ENCODE assay signal across 17 mouse cellular contexts in the genomic region with DNA sequence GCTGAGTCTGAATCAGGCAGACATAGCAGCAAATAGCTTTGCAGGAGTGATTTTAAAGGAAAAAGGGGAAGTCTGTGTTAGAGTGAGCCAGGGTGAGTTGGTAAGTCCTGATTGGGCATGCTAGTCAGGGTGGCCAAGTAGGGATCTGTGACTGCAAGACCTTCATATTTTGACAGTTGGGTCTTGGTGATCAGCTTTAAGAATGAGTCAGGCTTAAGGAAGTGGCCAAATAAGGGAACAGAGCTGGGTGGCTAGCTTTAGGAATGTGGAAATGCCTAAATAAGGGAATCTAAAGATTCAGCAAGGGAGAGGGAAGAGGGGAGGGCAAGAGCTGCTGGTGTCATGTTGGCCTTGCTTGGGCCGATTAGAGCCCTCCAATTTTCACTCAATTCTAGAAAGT. TPM values are rescaled to one million over a fixed set of nuclear protein-coding genes. Genes with fewer than 3 reads are reported as not detected.
DNase-seq lines count a peak whose midpoint lies in the region; ATAC-seq and TF ChIP-seq lines count a peak whose summit lies in the region.
"Had no signal": no experiment of that assay in that cellular context is flagged by ENCODE, and none has a peak within 500 bp of the region (broad histone marks: within the 10 kb centered on the region; RNA-seq: fewer than 3 reads in every experiment).

No protein-coding gene starts in this region.

- H3ac ChIP-seq in C2C12 (ENCODE audit: control insufficient read depth, insufficient read length, low read depth): no peak overlapping the region

- H3K9me3 ChIP-seq in kidney, postnatal 0 days (replicated peaks; ENCODE audit: low read length): no peaks in the 10 kb centered on the region
- no peaks in the 10 kb centered on the region for H3K9me3 ChIP-seq in kidney, embryonic 15.5 days (replicated peaks)
- no peaks in the 10 kb centered on the region for H3K9me3 ChIP-seq in neural tube, embryonic 15.5 days (replicated peaks)
- no peaks in the 10 kb centered on the region for H3K9me3 ChIP-seq in midbrain, postnatal 0 days (ENCODE audit: low read length)
- H3K9me3 ChIP-seq: heart, embryonic 15.5 days; hindbrain, embryonic 15.5 days; limb, embryonic 15.5 days had no signal

- 28% methylated on average over 1 of the region's 1 CpGs for WGBS in kidney, postnatal 0 days
- WGBS in kidney, embryonic 15.5 days: 25% methylated on average over 1 of the region's 1 CpGs
- 50% methylated on average over 1 of the region's 1 CpGs for WGBS in neural tube, embryonic 15.5 days
- WGBS in midbrain, postnatal 0 days: 50% methylated on average over 1 of the region's 1 CpGs

- no peak overlapping the region for H3K27ac ChIP-seq in kidney, postnatal 0 days
- H3K27ac ChIP-seq in kidney, embryonic 15.5 days: no peak overlapping the region
- no peak overlapping the region for H3K27ac ChIP-seq in neural tube, embryonic 15.5 days (replicated peaks)
- H3K27ac ChIP-seq in midbrain, postnatal 0 days (ENCODE audit: low read depth, low read length): no peak overlapping the region
- H3K27ac ChIP-seq: heart, embryonic 15.5 days; hindbrain, embryonic 15.5 days; limb, embryonic 15.5 days had no signal

- no peak for TF ChIP-seq CTCF in kidney, postnatal 0 days (IDR thresholded peaks at IDR 0.05; ENCODE audit: low read depth)
- TF ChIP-seq CTCF in C2C12 (IDR thresholded peaks at IDR 0.05; ENCODE audit: control insufficient read depth, insufficient read depth, insufficient read length): no peak
- TF ChIP-seq CTCF in midbrain, postnatal 0 days (IDR thresholded peaks at IDR 0.05): no peak

- peak; percentile 61 for DNase-seq in kidney, postnatal 0 days (ENCODE audit: low spot score)
- peak; percentile 19 for DNase-seq in adipocyte (ENCODE audit: low spot score)
- DNase-seq in layer of hippocampus, postnatal 25 days (ENCODE audit: extremely low spot score in 1 of 2, low spot score in 1 of 2): no peak
- no peak for DNase-seq in midbrain, postnatal 0 days (ENCODE audit: low spot score)
- DNase-seq: cerebellum, adult 11 months; embryo, embryonic 11 days; forebrain, postnatal 0 days; gastrocnemius, postnatal 14 days; kidney, adult 8-10 months; right cerebral cortex, postnatal 25 days had no signal

- H3K4me3 ChIP-seq in kidney, postnatal 0 days (replicated peaks; ENCODE audit: low read depth, low read length): no peak overlapping the region
- H3K4me3 ChIP-seq in kidney, embryonic 15.5 days (replicated peaks): no peak overlapping the region
- no peak overlapping the region for H3K4me3 ChIP-seq in C2C12 (ENCODE audit: insufficient read depth, poor library complexity, severe bottlenecking)
- H3K4me3 ChIP-seq in neural tube, embryonic 15.5 days (replicated peaks): no peak overlapping the region
- no peak overlapping the region for H3K4me3 ChIP-seq in midbrain, postnatal 0 days (ENCODE audit: low read depth, low read length)
- H3K4me3 ChIP-seq: heart, embryonic 15.5 days; hindbrain, embryonic 15.5 days; limb, embryonic 15.5 days had no signal

- no peak overlapping the region for H3K9ac ChIP-seq in kidney, postnatal 0 days (ENCODE audit: low read depth, low read length)
- H3K9ac ChIP-seq in kidney, embryonic 15.5 days: no peak overlapping the region
- no peak overlapping the region for H3K9ac ChIP-seq in neural tube, embryonic 15.5 days (replicated peaks)
- no peak overlapping the region for H3K9ac ChIP-seq in midbrain, postnatal 0 days (replicated peaks; ENCODE audit: low read length, poor library complexity, severe bottlenecking)
- H3K9ac ChIP-seq: forebrain, postnatal 0 days; heart, embryonic 15.5 days; hindbrain, embryonic 15.5 days; limb, embryonic 15.5 days had no signal

- H3K4me1 ChIP-seq in kidney, postnatal 0 days (replicated peaks; ENCODE audit: insufficient read depth, low read length): no peaks in the 10 kb centered on the region
- H3K4me1 ChIP-seq in kidney, embryonic 15.5 days: peaks cover 8% of the 10 kb centered on the region
- H3K4me1 ChIP-seq in neural tube, embryonic 15.5 days: no peaks in the 10 kb centered on the region
- no peaks in the 10 kb centered on the region for H3K4me1 ChIP-seq in midbrain, postnatal 0 days (ENCODE audit: insufficient read depth, low read length)
- H3K4me1 ChIP-seq: heart, embryonic 15.5 days; hindbrain, embryonic 15.5 days; limb, embryonic 15.5 days had no signal

- H3K79me3 ChIP-seq in C2C12 (ENCODE audit: low read depth): no peaks in the 10 kb centered on the region

- H3K27me3 ChIP-seq in kidney, postnatal 0 days (ENCODE audit: insufficient read depth, low read length): no peaks in the 10 kb centered on the region
- no peaks in the 10 kb centered on the region for H3K27me3 ChIP-seq in kidney, embryonic 15.5 days
- no peaks in the 10 kb centered on the region for H3K27me3 ChIP-seq in C2C12 (ENCODE audit: control insufficient read depth, insufficient read depth, insufficient read length)
- no peaks in the 10 kb centered on the region for H3K27me3 ChIP-seq in neural tube, embryonic 15.5 days (replicated peaks)
- no peaks in the 10 kb centered on the region for H3K27me3 ChIP-seq in midbrain, postnatal 0 days (ENCODE audit: insufficient read depth, low read length)
- H3K27me3 ChIP-seq: heart, embryonic 15.5 days; hindbrain, embryonic 15.5 days; limb, embryonic 15.5 days had no signal

- H3K79me2 ChIP-seq in C2C12 (ENCODE audit: control insufficient read depth, insufficient read depth): no peaks in the 10 kb centered on the region

- no peaks in the 10 kb centered on the region for H3K36me3 ChIP-seq in kidney, postnatal 0 days (ENCODE audit: insufficient read depth, low read length)
- no peaks in the 10 kb centered on the region for H3K36me3 ChIP-seq in kidney, embryonic 15.5 days
- no peaks in the 10 kb centered on the region for H3K36me3 ChIP-seq in C2C12 (ENCODE audit: control insufficient read depth, insufficient read depth)
- no peaks in the 10 kb centered on the region for H3K36me3 ChIP-seq in neural tube, embryonic 15.5 days
- H3K36me3 ChIP-seq in midbrain, postnatal 0 days (ENCODE audit: insufficient read depth, low read length): no peaks in the 10 kb centered on the region
- H3K36me3 ChIP-seq: heart, embryonic 15.5 days; hindbrain, embryonic 15.5 days; limb, embryonic 15.5 days had no signal

- H3K4me2 ChIP-seq in kidney, postnatal 0 days (ENCODE audit: low read length): no peak overlapping the region
- H3K4me2 ChIP-seq in kidney, embryonic 15.5 days: no peak overlapping the region
- no peak overlapping the region for H3K4me2 ChIP-seq in neural tube, embryonic 15.5 days
- H3K4me2 ChIP-seq in midbrain, postnatal 0 days (ENCODE audit: low read depth, low read length, poor library complexity, severe bottlenecking): no peak overlapping the region
- H3K4me2 ChIP-seq: heart, embryonic 15.5 days; hindbrain, embryonic 15.5 days; limb, embryonic 15.5 days had no signal

- ATAC-seq in kidney, postnatal 0 days (replicated peaks; ENCODE audit: low FRiP score, low read depth): no peak
- ATAC-seq in kidney, embryonic 15.5 days (replicated peaks; ENCODE audit: low FRiP score): no peak
- ATAC-seq in megakaryocyte, adult 5-6 weeks (ENCODE audit: poor library complexity, severe bottlenecking): peak; percentile 82
- ATAC-seq in neural tube, embryonic 15.5 days (ENCODE audit: low FRiP score): no peak
- ATAC-seq in midbrain, postnatal 0 days (ENCODE audit: low FRiP score): no peak
- ATAC-seq: forebrain, postnatal 0 days had no signal

TF ChIP-seq in C2C12, 6 proteins besides CTCF, POLR2A, EP300 and RAD21:
- TF ChIP-seq FOSL1 (IDR thresholded peaks at IDR 0.05; ENCODE audit: insufficient read depth, low read length, poor library complexity, severe bottlenecking): no peak
- TF ChIP-seq MYOD1 (IDR thresholded peaks at IDR 0.05; ENCODE audit: control insufficient read depth, insufficient read length, low read depth): peak; percentile 34

RNA-seq across cellular contexts. Expression of a gene that starts 47.0 kb away (rescaled TPM):
- 5.8 and 6.1 TPM in 2 replicates for polyA plus RNA-seq in kidney, postnatal 0 days (2015; fragmentation: Nextera tagmentation; extraction: Ambion mirVana)
- polyA plus RNA-seq in kidney, embryonic 15.5 days (2015; fragmentation: Nextera tagmentation; extraction: Ambion mirVana): 7.6 and 7.9 TPM in 2 replicates
- polyA plus RNA-seq in C2C12 (2012; fragmentation: generic; extraction: Trizol): 3.8 TPM
- 14.1 and 15.5 TPM in 2 replicates for total RNA-seq in megakaryocyte, adult 5-6 weeks (2015)
- 14.8 and 15.1 TPM in 2 replicates for total RNA-seq in megakaryocyte, adult 5-6 weeks (2017)
- polyA plus RNA-seq in neural tube, embryonic 15.5 days (2015; fragmentation: Nextera tagmentation; extraction: Ambion mirVana): 3.7 and 3.8 TPM in 2 replicates
- 1 to 10 TPM; 8.6 to 8.9 TPM for total RNA-seq in layer of hippocampus, postnatal 25 days (2021)
- total RNA-seq in midbrain, postnatal 0 days (2014; rRNA removed): 11.5 and 16.4 TPM in 2 replicates
- polyA plus RNA-seq in midbrain, postnatal 0 days (2015; fragmentation: Nextera tagmentation; extraction: Ambion mirVana): 2.2 and 2.6 TPM in 2 replicates

RNA-seq across cellular contexts. Expression of a gene that starts 51.8 kb away (rescaled TPM):
- polyA plus RNA-seq in kidney, postnatal 0 days (2015; fragmentation: Nextera tagmentation; extraction: Ambion mirVana): 1.3 and 2.3 TPM in 2 replicates
- polyA plus RNA-seq in kidney, embryonic 15.5 days (2015; fragmentation: Nextera tagmentation; extraction: Ambion mirVana): 0.73 and 1.1 TPM in 2 replicates
- polyA plus RNA-seq in C2C12 (2012; fragmentation: generic; extraction: Trizol): 0.19 TPM
- 2.3 and 3.1 TPM in 2 replicates for total RNA-seq in megakaryocyte, adult 5-6 weeks (2015)
- total RNA-seq in megakaryocyte, adult 5-6 weeks (2017): 0.11 and 1.5 TPM in 2 replicates
- 0.36 and 0.38 TPM in 2 replicates for polyA plus RNA-seq in neural tube, embryonic 15.5 days (2015; fragmentation: Nextera tagmentation; extraction: Ambion mirVana)
- total RNA-seq in layer of hippocampus, postnatal 25 days (2021): not detected
- 0.19 and 0.38 TPM in 2 replicates for total RNA-seq in midbrain, postnatal 0 days (2014; rRNA removed)
- 0.20 and 0.29 TPM in 2 replicates for polyA plus RNA-seq in midbrain, postnatal 0 days (2015; fragmentation: Nextera tagmentation; extraction: Ambion mirVana)

RNA-seq across cellular contexts. Expression of a gene that starts 58.2 kb away (rescaled TPM):
- 12.5 and 13.3 TPM in 2 replicates for polyA plus RNA-seq in kidney, postnatal 0 days (2015; fragmentation: Nextera tagmentation; extraction: Ambion mirVana)
- polyA plus RNA-seq in kidney, embryonic 15.5 days (2015; fragmentation: Nextera tagmentation; extraction: Ambion mirVana): 45.0 and 46.0 TPM in 2 replicates
- 4.1 TPM for polyA plus RNA-seq in C2C12 (2012; fragmentation: generic; extraction: Trizol)
- 0.20 and 1.9 TPM in 2 replicates for total RNA-seq in megakaryocyte, adult 5-6 weeks (2015)
- total RNA-seq in megakaryocyte, adult 5-6 weeks (2017): 0.16 TPM in 1 of 2 replicates, not detected in the other
- polyA plus RNA-seq in neural tube, embryonic 15.5 days (2015; fragmentation: Nextera tagmentation; extraction: Ambion mirVana): 38.9 TPM in 2 replicates
- 1 to 10 TPM; 5.6 to 8.2 TPM for total RNA-seq in layer of hippocampus, postnatal 25 days (2021)
- total RNA-seq in midbrain, postnatal 0 days (2014; rRNA removed): 40.6 and 53.9 TPM in 2 replicates
- 25.0 and 29.0 TPM in 2 replicates for polyA plus RNA-seq in midbrain, postnatal 0 days (2015; fragmentation: Nextera tagmentation; extraction: Ambion mirVana)

Comparison
In these comparisons a context has a peak if more than half of its experiments do, and no peak if none do; other contexts are left out.
1. DNase-seq: peak in kidney, postnatal 0 days (single experiment) and adipocyte (single experiment); none in layer of hippocampus, postnatal 25 days (0 of 2) and midbrain, postnatal 0 days (single experiment).